Mouse (Mus musculus) myocyte (in vitro differentiated cells): ENCODE measurements around the gene Adprh.

Experiments used
- CEBPB ChIP-seq: IDR thresholded peaks from 2 replicates; pipeline ENCODE4 v1.6.1; 2011; ENCODE audit warnings: mild to moderate bottlenecking, moderate library complexity; ENCODE audit not compliant: poor library complexity, insufficient read depth, severe bottlenecking
- MAX ChIP-seq: IDR thresholded peaks from one replicate; pipeline ENCODE4 v1.6.1; 2011; ENCODE audit warnings: low read depth, mild to moderate bottlenecking, control low read depth
- POLR2A ChIP-seq: IDR thresholded peaks from one replicate; pipeline ENCODE4 v1.6.1; 2011; ENCODE audit warnings: low read depth, mild to moderate bottlenecking, control low read depth, moderate library complexity; ENCODE audit not compliant: insufficient read length
- POLR2AphosphoS2 ChIP-seq: IDR thresholded peaks from one replicate; pipeline ENCODE4 v1.6.1; 2011; ENCODE audit warnings: low read depth, control low read depth; ENCODE audit not compliant: insufficient read length
- TCF12 ChIP-seq: IDR thresholded peaks from one replicate; pipeline ENCODE4 v1.6.1; 2011; ENCODE audit warnings: mild to moderate bottlenecking, control low read depth; ENCODE audit not compliant: poor library complexity, insufficient read depth, severe bottlenecking

- TF ChIP-seq TCF12: no peak
- TF ChIP-seq POLR2A: no peak
- TF ChIP-seq MAX: no peak
- no peak for TF ChIP-seq CEBPB
- no peak for TF ChIP-seq POLR2AphosphoS2
These were observed 14.8 kb upstream of the Adprh start for GRCm38 (mm10) chr16:38467091-38467916.
